ENCODE assay signal across 7 mouse cellular contexts in genomic region chr9:114116672-114117071, GRCm38 (mm10). TPM values are rescaled to one million over a fixed set of nuclear protein-coding genes. Genes with fewer than 3 reads are reported as not detected.
DNase-seq lines count a peak whose midpoint lies in the region.

No protein-coding gene starts in this region.

- DNase-seq in adrenal gland, adult 2 months, result peak; percentile 52
- DNase-seq in cerebellum, postnatal 36 days, result peak; percentile 69 to 79
- DNase-seq in frontal cortex, postnatal 25 days (ENCODE audit: low spot score in 2 of 2), result peak; percentile 81
- peak; percentile 28 for DNase-seq in hindlimb bud, embryonic 11.5 days (ENCODE audit: extremely low spot score, low read depth, low spot score)
- DNase-seq in layer of hippocampus, postnatal 14 days (ENCODE audit: low spot score in 2 of 2), result peak; percentile 78 to 82
- peak; percentile 72 for DNase-seq in lung, postnatal 10 days
- peak; percentile 55 for DNase-seq in right cerebral cortex, adult 18-20 months

RNA-seq across cellular contexts. Expression of gene Susd5, which starts 59.7 kb away (rescaled TPM):
- total RNA-seq in adrenal gland, adult 2 months (2021), result under 1 TPM in 1 of 2 experiments, not detected in 1; 0.31 TPM
- polyA plus RNA-seq in adrenal gland, adult 2 months (2012; rRNA removed), result 0.29 TPM in 2 replicates
- 1 to 10 TPM; 3.5 to 4.5 TPM for total RNA-seq in layer of hippocampus, postnatal 14 days (2021)

Comparison
In these comparisons a context has a peak if more than half of its experiments do, and no peak if none do; other contexts are left out.
1. Peak in every context shown above with its lines: DNase-seq.
2. DNase-seq: peak in every context shown above with its lines; median percentile 81 in frontal cortex, postnatal 25 days; 80 in layer of hippocampus, postnatal 14 days; 74 in cerebellum, postnatal 36 days; 72 in lung, postnatal 10 days; 55 in right cerebral cortex, adult 18-20 months; 52 in adrenal gland, adult 2 months; 28 in hindlimb bud, embryonic 11.5 days.